Mouse (Mus musculus) brain, embryonic 18.5 days (tissue): ENCODE data around the gene Dppa5a.
"Not testable (repeated sequence)": the region's sequence is repeated elsewhere in the genome, so short reads cannot be mapped to it uniquely, and the experiment has no call there.

Experiments used
- DNase-seq: peaks from one replicate; pipeline ENCODE4 v3.0.0-alpha.2; 2012; ENCODE audit warnings: low read depth, low spot score

Gene Dppa5a

DNA sequence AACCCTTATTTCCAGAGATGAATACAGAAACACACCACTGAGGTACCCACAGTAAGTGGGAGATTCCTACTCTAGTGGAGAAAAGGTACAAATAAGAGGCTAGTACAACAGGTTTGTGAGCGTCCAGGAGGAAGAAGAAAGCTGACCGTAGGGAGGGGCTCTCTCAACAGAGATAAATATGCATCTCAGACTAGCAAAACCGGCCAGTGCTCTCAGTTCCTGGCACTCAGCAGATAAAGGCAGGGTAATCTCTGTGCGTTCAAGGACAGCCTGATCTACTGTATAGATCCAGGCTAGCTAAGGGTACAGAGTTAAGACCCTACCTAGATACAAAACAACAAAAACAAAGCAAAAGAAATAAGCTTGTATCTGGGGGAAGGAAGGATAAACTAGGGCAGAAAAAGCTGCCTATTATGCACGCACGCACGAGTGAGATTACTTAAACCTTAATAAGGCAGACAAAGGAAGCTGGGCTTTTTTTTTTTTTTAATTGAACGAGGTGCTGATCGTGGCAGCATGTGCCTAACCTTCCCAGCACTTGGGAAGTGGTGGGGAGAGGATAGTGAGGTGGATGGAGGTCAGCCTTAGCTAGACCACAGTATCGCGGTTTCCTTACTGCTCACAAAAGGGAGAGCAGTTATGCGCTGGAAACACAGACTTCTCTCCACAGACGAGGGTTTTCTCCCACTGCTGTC lies 2.0 kb downstream of the Dppa5a start:
- no peak for DNase-seq

DNA sequence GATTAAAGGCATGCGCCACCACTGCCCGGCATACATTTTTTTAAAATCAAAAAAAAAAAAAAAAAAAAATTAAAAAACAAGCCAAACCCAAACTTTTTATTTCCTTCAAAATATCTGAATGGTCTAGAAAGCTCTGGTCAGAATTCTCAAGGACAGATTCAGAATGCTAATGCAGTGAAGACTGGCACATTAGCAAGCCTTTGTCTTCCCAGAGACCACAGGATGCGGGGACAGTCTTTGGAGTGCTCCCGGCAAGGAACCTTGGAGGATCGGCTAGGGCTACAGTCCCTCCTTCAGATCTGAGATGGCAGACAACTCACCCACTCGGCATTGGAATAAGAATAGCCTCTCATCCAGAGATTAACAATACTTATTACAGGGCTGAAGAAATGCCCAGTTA lies 3.3 kb downstream of the Dppa5a start:
- DNase-seq = no peak

DNA sequence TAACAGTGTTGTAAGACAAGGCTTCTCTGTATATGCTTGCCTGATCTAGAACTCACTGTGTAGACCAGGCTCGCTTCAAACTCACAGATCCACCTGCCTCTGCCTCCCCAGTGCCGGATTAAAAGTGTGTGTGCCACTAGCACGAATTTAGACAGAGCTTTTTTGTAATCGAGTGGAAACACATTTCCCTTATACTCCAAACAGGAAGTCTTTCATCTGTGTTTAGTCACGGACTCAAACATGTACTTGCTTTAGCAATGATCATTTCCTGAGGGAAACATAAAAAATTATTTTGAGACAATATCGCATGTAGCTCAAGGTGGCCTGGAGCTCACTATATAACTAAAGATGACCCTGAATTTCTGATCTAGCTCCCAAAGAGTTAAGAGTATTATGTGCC lies 4.6 kb downstream of the Dppa5a start:
- no peak for DNase-seq

DNA sequence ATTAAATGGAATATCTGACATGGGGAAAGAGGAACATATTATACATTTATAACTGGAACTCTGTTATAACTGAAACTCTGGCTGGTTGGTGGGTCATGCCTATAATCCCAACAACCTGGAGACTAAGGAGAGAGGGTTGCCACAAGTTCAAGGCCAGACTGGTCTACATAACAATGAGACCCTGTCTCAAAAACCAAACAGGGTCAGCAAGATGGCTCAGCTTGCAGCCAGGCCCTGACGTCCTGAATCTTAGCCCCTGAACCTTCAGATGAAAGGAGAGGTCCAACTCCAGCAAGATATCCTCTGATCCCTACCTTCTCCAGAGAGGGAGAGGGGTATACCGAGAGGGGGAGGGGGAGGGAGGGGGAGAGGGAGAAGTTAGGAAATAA lies 7.5 kb downstream of the Dppa5a start:
- no peak for DNase-seq

DNA sequence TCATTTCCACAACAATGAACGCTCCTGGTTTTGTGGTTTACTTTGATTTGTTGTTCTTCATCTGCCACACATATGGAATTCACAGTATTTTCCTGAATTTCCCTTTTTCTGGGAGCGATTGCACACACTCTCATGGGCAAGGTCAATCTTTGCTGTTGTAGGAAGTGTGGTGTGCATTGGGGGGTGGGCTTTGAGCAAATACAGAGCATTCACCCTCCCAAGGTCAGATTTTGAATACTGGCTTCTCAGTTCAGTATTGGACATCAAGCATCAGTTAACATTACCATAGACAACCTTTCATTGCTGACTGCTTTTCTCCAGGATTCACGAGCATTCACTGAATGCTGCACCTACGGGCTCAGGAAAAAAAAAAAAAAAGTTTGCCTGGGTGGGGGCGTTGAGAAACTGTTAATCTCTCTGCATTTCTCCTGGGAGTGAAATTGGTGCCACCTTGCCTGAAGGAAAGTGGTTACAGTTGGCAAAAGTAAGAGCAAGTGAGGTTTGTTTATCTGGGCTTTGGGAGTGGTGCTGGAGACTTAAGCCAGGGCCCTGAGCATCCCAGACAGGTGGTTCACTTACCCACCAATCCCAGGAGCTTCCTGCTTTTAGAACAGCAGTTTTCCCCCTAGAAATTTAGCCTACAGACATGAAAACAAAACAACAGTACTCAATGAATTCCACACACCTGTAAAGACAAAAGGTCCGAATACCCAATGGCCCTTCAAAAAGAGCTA lies 8.1 kb downstream of the Dppa5a start:
- DNase-seq = no peak

DNA sequence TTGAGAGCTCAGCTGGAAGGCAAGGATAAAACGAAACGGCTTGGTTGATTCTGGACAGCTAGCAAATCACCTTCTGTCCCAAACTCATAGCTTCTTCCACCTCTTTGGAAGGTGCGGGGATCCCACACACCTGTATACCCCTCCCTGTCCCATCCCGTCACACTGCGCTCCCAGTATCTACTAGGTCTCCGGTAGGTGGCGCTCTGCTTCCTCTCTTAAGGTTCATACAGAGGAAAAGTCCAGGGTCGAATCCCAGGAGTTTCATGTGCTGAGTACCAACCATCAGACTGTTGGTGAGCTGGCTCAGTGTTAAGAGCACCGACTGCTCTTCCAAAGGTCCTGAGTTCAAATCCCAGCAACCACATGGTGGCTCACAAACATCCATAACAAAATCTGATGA lies 9.9 kb downstream of the Dppa5a start:
- no peak for DNase-seq

DNA sequence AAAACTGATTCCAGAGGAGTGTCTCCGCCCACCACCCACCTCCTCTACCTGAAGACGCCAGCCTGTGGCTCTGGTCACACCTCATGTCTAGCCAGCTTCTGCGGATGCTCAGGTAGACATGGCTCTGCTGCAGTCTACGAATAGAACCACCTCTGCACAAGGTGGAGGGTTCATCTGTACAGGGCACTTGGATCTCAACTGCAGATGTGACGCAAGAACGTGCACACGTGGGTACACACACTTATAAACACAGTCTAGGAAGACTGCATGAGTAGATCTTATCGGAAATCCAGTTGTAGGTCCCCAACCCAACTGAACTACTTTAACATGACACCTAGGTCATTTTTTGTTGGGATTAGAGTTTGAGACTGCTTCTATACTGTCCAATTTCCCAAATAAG lies 12.4 kb downstream of the Dppa5a start, which contains the start of gene Gsta2:
TSS of gene Gsta2 (minus strand) at position 178 of the 400 bp plus-strand sequence.
- no peak for DNase-seq

DNA sequence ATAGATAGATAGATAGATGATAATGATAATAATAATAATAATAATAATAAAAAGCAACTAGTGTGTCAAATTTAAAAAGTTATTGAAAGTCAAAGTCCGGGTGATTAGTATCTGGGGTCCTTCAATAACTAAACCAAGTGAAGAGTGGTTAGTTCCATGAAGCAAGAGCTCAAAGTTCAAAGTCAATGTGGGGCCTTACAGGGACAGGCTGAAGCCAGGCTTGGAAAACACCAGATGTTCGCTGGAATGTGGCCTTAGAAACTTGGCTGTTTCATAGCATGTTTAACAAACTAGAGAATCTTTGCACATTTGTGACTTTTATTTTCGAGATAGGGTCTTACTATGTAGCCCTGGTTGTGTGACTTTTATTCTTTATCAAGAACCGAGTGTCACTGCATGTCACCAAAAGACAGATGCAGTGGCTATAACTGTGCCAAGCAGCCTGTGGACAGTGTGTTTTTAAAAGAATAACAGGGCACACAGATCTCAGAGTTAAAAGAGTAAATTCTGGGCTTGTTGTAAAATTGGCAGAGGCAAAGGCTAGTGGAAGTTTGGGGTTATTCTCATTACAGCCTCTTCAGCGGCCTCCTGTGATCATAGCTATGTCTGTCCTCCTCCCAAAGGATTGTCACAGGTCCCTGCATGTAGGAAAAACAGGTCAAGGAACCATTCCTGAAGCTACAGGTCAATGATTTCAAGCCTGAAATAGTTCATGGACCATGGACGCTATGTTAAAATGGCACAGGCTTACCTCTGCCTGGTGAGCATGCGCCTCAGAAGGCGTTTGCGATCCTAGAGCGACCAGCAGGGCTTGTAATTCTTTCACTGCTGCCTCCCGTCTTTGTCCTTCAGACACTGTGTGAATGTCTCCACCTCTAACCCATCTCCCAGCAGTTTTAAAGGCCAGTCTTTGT lies 13.1 kb downstream of the Dppa5a start:
- DNase-seq = no peak

DNA sequence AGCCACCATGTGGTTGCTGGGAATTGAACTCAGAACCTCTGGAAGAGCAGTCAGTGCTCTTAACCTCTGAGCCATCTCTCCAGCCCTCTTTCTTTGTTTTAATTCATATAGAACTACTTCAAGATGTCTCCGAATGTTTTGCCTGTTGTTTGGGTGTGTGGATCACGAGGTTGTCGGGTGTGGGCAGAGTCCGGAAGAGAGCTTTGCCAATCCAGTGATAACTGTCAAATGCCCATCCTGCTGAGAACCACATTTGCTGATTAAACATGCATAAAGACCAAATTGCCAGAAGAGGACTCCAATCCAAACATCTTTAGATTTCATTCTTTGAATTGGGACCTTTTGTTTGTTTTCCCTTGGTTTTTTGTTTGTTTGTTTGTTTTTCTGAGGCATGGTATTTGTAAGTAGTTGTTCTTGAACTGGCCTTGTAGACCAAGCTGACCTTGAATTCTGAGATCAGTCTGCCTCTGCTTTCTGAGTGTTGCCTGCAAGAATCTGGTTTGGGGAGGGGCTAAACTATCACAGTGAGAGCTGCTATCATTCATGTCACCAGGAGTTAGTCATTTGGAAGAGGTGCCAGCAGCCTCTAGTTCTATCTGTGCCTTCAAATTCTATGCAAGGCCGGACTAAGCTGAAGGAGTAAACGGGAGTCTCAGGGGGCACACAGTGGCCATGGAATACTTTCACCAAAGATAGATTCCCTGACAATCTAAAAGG lies 16.3 kb downstream of the Dppa5a start:
- DNase-seq = no peak

DNA sequence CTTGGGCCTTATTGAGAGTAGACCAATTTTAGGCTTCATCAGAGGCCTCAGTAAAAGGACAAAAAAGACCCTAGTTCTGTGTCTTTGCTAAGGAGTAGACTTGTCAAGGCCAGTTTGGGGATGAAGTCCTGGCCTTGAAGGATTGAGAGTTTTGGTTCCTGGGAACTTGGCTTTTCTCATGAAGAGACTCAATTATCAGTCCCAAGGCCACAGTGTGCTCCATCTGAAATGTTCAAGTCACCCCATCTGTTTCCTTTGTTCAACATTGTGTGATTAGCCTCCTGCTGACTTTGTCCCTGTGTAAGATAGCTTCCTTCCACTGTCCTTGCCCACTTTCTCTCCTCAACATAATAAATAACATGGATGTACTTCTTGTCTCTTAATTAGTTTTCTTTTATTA lies 18.0 kb downstream of the Dppa5a start:
- not testable (repeated sequence) for DNase-seq

DNA sequence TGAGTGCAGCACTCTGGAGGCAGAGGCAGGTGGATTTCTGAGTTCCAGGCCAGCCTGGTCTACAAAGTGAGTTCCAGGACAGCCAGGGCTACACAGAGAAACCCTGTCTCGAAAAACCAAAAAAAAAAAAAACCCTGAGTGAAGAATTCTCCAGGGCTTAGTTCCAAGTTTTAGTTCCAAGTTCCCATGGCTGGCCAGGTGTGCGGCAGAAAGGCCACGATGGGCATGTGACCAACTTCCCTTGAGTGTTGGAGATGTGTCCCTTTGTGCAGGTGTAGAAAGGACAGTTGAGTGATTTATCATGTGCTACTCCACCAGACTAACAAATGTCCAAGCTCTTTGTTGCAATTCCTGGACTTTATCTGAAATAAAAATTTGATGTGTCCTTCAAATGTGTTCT lies 18.8 kb downstream of the Dppa5a start:
- DNase-seq = not testable (repeated sequence)

DNA sequence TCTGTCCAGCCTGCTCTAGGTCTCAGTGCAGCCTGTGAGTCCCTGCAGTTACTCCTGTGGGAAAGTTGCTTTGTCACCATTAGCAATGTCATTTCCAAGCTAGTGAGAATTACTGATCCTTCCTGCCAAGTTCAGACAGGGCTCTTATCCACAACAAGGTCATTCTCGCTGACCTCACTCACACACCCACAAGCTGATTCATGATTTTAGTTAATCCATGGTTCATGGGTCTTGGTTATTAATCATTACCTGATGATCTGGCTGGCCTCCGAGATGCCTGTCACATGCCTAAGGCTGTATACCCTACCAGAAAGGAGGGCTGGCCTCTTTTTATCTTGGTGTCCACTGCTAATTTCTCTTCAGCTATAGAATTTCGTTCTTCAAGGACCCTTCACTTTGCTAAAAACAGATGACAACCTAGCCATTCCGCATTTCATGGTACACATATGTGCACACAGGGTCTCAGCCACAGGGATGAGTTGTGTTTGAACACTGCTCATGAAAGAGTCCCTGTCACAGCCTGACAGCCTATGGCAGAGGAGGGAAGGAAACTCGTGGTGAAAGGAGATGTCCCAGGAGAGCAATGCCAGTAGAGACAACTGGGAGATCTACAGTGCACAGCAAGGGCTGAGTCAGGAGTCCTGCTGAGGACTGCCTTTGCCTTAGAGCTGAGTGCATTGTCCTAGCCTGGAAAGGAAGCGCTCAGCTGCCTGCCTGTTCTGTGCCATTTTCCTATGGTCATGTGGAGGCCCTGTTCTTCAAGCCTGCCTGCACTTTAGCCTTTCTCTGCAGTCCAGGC lies 19.6 kb downstream of the Dppa5a start:
- DNase-seq = not testable (repeated sequence)

DNA sequence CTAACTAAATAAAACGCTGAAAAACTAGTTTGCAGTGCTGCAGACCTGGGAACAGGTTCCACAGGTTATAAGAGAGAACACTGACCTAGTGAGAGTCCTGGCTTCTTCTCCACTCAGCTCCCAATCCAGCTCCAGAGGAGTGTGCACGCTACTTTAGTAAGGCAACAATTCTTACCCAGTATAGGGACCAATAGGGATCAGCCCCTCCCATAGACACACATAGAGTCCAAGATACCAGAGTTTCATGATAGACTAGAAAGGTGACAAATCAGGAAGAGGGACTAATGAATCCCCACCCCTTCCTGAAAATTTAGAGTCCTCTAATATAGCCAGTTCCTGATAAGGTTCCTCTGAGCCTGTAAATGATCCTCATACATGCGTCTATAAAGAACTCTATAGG lies 21.0 kb downstream of the Dppa5a start:
- no peak for DNase-seq

DNA sequence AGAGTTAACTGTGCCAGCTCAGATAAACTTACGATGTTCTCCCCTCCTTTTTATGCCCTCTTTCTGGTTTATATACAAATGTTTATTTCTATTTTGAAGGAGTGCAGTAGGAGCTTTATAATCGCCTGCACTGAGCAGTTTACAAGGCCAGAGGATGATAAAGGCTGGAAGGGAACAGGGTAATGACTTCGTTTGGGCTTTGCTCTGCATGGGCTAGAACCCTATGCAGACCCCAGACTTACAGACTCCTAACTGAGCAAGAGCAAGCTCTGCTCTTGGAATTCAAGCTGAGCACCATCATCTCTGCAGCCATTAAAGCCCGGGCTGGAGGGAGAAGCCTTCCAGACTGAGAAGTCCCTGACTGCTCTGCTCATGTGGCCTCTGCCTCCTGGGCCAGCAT lies 22.7 kb downstream of the Dppa5a start:
- not testable (repeated sequence) for DNase-seq

DNA sequence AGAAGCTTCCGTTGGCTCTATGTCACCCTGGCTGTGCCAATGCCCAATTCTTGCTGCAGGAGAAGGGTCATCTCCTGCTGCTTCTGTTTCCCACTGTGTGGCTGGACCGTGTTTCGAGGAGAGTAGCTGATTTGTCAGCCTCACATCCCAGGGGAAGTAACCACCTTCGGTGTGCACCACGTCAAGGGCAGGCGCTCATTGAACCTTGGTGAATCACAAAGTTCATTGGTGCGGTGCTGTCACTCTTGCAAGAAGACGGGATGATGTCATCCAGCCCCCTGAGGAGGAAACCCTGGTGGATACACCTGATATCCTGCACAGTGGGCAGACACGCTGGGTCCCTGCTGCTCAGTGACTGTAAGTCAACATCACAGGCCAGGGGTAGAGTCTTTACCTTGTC lies 24.9 kb downstream of the Dppa5a start:
- DNase-seq = not testable (repeated sequence)

DNA sequence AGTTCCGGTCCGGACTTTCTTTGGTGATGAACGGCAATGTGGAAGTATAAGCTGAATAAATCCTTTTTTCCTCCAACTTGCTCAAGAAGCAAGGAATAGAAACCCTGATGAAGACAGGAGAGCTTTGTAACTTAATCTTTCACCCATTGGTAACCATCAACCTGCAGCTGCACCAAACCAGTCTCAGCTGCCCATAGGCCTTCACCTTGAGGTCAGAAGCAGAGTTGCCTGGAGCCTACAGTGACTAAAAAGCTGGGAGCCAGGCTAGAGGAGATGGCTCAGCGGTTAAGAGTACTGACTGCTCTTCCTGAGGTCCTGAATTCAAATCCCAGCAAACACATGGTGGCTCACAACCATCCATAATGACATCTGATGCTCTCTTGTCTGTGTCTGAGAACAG lies 25.5 kb downstream of the Dppa5a start:
- not testable (repeated sequence) for DNase-seq

DNA sequence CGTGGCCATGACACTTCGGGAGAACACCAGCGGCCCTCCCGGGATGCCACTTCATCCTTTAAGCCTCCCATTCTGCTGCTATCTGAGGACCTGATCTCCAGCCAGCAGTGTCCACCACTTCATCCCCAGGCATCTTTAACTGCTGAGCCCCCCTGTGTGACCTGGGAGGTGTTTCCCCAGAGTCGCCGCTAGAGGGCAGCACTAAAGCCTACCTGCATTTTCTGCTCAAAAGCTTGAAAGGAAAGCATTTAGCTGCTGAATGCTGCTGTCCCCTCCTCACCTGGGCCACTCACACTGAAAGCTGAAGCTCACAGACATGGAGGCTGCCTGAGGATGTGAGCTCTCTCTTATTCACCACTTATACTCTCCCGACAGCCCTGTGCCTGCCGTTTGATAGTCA lies 27.7 kb downstream of the Dppa5a start:
- DNase-seq = not testable (repeated sequence)

DNA sequence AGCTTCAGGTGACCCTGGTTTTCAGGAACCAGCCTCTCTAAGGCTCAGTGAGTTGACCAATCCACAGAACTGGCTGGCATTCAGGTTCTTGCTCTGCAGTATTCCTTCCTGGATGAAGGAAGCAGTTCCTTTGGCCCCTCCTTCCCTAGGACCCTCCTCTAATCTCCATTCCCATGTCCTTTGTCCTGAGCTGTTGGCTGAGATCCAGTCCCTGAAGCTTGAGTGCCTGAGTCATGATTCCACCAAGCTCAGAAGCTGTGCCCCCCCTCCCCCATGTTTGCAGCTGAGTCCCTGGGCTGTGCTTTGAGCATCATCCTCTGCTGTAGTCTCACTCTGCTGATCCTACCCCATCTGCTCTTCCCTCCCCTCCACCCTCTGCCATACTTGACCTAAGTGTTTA lies 30.9 kb downstream of the Dppa5a start:
- DNase-seq = not testable (repeated sequence)

DNA sequence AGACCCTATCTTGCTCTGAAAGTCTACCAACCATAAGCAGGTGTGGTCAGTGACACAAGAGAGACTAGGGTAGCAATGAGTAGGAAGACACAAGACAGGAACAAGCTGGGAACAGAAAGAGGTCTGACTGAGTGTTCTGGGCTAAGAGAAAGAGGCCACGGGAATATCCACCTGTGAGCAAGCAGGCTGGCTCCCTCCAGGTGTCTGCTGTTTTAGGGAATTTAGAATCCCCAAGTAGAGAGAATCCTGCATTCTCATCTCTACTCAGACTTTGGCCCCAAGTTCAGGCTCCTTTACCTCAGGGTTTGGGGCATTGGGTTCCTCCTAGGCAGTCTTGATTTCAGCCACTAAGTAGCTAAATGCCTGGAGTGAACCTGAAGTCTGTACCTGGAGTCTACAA lies 40.7 kb downstream of the Dppa5a start, which contains the start of gene Omt2b:
TSS of gene Omt2b (plus strand) at position 301 of the 400 bp plus-strand sequence.
- DNase-seq = not testable (repeated sequence)

DNA sequence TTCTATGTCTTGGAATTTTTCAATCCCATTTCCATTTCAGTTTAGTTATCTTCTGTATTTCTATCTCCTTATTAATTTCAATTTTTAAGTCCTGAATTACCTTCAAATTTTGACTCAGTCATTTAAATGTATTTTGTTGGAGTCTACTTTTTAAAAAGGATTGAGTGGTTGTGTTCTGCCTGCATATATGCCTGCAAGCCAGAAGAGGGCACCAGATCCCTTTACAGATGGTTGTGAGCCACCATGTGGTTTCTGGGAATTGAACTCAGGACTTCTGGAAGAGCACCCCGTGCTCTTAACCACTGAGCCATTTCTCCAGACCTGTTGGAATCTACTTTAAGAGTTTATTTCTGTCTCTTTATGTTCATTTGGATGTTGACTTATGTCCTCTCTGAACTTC lies 48.5 kb downstream of the Dppa5a start:
- DNase-seq = no peak
